In genomic region chr6:119280761-119281160, GRCm38 (mm10) we compare ENCODE assay signal across 12 mouse cellular contexts. TPM values are rescaled to one million over a fixed set of nuclear protein-coding genes. Genes with fewer than 3 reads are reported as not detected.
DNase-seq lines count a peak whose midpoint lies in the region; ATAC-seq and TF ChIP-seq lines count a peak whose summit lies in the region.
"Had no signal": no experiment of that assay in that cellular context is flagged by ENCODE, and none has a peak within 500 bp of the region (broad histone marks: within the 10 kb centered on the region; RNA-seq: fewer than 3 reads in every experiment).

No protein-coding gene starts in this region.

- peak; percentile 58; the same call in 1 of the 2 replicates for ATAC-seq in cerebellum, adult (ENCODE audit: insufficient number of reproducible peaks, low FRiP score, low TSS enrichment)
- ATAC-seq in lung, postnatal 0 days, result no peak

- H3K36me3 ChIP-seq in lung, postnatal 0 days (ENCODE audit: insufficient read depth, low read length), result no peaks in the 10 kb centered on the region
- H3K36me3 ChIP-seq: embryonic facial prominence, embryonic 15.5 days; liver, embryonic 13.5 days had no signal

- no peak overlapping the region for H3K4me2 ChIP-seq in lung, postnatal 0 days (replicated peaks; ENCODE audit: low read depth, low read length)
- H3K4me2 ChIP-seq: embryonic facial prominence, embryonic 15.5 days; liver, embryonic 13.5 days had no signal

- no peak for TF ChIP-seq CTCF in lung, postnatal 0 days (IDR thresholded peaks at IDR 0.05)

- intact Hi-C loops in left cerebral cortex, postnatal 10 days (cut with DNase I), result no loop called here

- 66% methylated on average over 9 of the region's 9 CpGs for WGBS in lung, postnatal 0 days

- H3K9ac ChIP-seq in lung, postnatal 0 days (replicated peaks; ENCODE audit: low read depth), result no peak overlapping the region
- H3K9ac ChIP-seq: embryonic facial prominence, embryonic 15.5 days; liver, embryonic 13.5 days had no signal

- no peak for TF ChIP-seq EP300 in lung, postnatal 0 days (IDR thresholded peaks at IDR 0.05)

- H3K4me1 ChIP-seq in lung, postnatal 0 days (ENCODE audit: insufficient read depth, low read depth, low read length), result no peaks in the 10 kb centered on the region
- H3K4me1 ChIP-seq: embryonic facial prominence, embryonic 15.5 days; liver, embryonic 13.5 days had no signal

- no peaks in the 10 kb centered on the region for H3K9me3 ChIP-seq in lung, postnatal 0 days (ENCODE audit: low read length)
- H3K9me3 ChIP-seq: liver, embryonic 13.5 days had no signal

- DNase-seq in MN1 (ENCODE audit: low spot score), result peak; percentile 50
- peak; percentile 25 for DNase-seq in frontal cortex, postnatal 25 days (ENCODE audit: low spot score in 2 of 2)
- peak; percentile 22 to 57 for DNase-seq in left cerebral cortex, postnatal 10 days (ENCODE audit: extremely low spot score in 1 of 2, low spot score in 2 of 2)
- no peak for DNase-seq in neural tube, embryonic 10.5 days (ENCODE audit: extremely low spot score, low spot score)
- DNase-seq in lung, postnatal 0 days (ENCODE audit: low spot score), result no peak
- DNase-seq in thymus, postnatal 0 days (ENCODE audit: low spot score), result no peak
- DNase-seq in adrenal gland, postnatal 14 days, result no peak
- DNase-seq: heart, adult 2 months; liver, embryonic 13.5 days; thymus, postnatal 4 days had no signal

- H3K4me3 ChIP-seq in lung, postnatal 0 days (ENCODE audit: low read depth, low read length), result no peak overlapping the region
- H3K4me3 ChIP-seq: embryonic facial prominence, embryonic 15.5 days; heart, adult 2 months; liver, embryonic 13.5 days had no signal

- H3K27me3 ChIP-seq in lung, postnatal 0 days (replicated peaks; ENCODE audit: insufficient read depth, low read length), result no peaks in the 10 kb centered on the region
- H3K27me3 ChIP-seq: embryonic facial prominence, embryonic 15.5 days; liver, embryonic 13.5 days had no signal

- no peak overlapping the region for H3K27ac ChIP-seq in lung, postnatal 0 days (ENCODE audit: low read length)
- H3K27ac ChIP-seq: embryonic facial prominence, embryonic 15.5 days; heart, adult 2 months; liver, embryonic 13.5 days had no signal

RNA-seq across cellular contexts. Expression of gene Cacna2d4, which starts 44.4 kb away (rescaled TPM):
- 1 to 10 TPM; 1.6 to 2.7 TPM for total RNA-seq in left cerebral cortex, postnatal 10 days (2021)
- 0.19 and 0.39 TPM in 2 replicates for polyA plus RNA-seq in lung, postnatal 0 days (2015; fragmentation: Nextera tagmentation; extraction: Ambion mirVana)
- 3.1 and 4.6 TPM in 2 replicates for polyA plus RNA-seq in thymus, postnatal 0 days (2015; fragmentation: Nextera tagmentation; extraction: Ambion mirVana)
- 0.94 TPM in 1 of 2 replicates, not detected in the other for total RNA-seq in adrenal gland, postnatal 14 days (2021)
- total RNA-seq: heart, adult 2 months had no signal
- polyA plus RNA-seq: liver, embryonic 13.5 days had no signal

RNA-seq across cellular contexts. Expression of gene Lrtm2, which starts 49.8 kb away (rescaled TPM):
- total RNA-seq in left cerebral cortex, postnatal 10 days (2021), result 10 to 100 TPM; 38.5 to 39.4 TPM
- polyA plus RNA-seq in lung, postnatal 0 days (2015; fragmentation: Nextera tagmentation; extraction: Ambion mirVana), result 0.20 and 0.29 TPM in 2 replicates
- polyA plus RNA-seq in thymus, postnatal 0 days (2015; fragmentation: Nextera tagmentation; extraction: Ambion mirVana), result 0.36 and 0.38 TPM in 2 replicates
- 0.23 TPM in 1 of 2 replicates, not detected in the other for total RNA-seq in adrenal gland, postnatal 14 days (2021)
- polyA plus RNA-seq: liver, embryonic 13.5 days had no signal

Comparison
In these comparisons a context has a peak if more than half of its experiments do, and no peak if none do; other contexts are left out.
1. DNase-seq: peak in MN1 (single experiment), frontal cortex, postnatal 25 days (2 of 2) and left cerebral cortex, postnatal 10 days (2 of 2); none in neural tube, embryonic 10.5 days (single experiment), lung, postnatal 0 days (single experiment), thymus, postnatal 0 days (single experiment) and adrenal gland, postnatal 14 days (single experiment).
2. RNA of gene Lrtm2, which starts 49.8 kb away (total RNA-seq): 38.5 to 39.4 TPM in left cerebral cortex, postnatal 10 days; 0.23 TPM in adrenal gland, postnatal 14 days; every median in the first group is over 10 times any median in the second.